Mouse (Mus musculus) cerebellum, adult 2 months (tissue): Measurements from ENCODE around the gene Smtnl2. TPM values are rescaled to one million over a fixed set of nuclear protein-coding genes. Genes with fewer than 3 reads are reported as not detected.

Experiments used
- DNase-seq, 2 experiments: peaks; one replicate each; pipeline ENCODE4 v3.0.0; 2021
- H3K27ac ChIP-seq: fragments of 200-500 bp; 2 replicates; pipeline ENCODE4 v1.5.1; 2012; ENCODE audit warnings: low read length, control low read depth, inconsistent platforms; ENCODE audit not compliant: insufficient read depth
- H3K27me3 ChIP-seq: fragments of 200-500 bp; 2 replicates; pipeline ENCODE4 v1.6.1; 2012; ENCODE audit warnings: inconsistent platforms, mild to moderate bottlenecking, low read length, moderate library complexity; ENCODE audit not compliant: control insufficient read depth, insufficient read depth
- H3K4me1 ChIP-seq: fragments of 200-500 bp; 2 replicates; pipeline ENCODE4 v1.6.1; 2011; ENCODE audit warnings: low read length; ENCODE audit not compliant: control insufficient read depth, insufficient read depth
- H3K4me3 ChIP-seq: fragments of 200-500 bp; replicated peaks from 2 replicates; pipeline ENCODE3; 2011; ENCODE audit warnings: mild to moderate bottlenecking, low read depth, low read length, control low read depth; ENCODE audit not compliant: insufficient read depth
- CTCF ChIP-seq: fragments of 200-500 bp; IDR thresholded peaks from 2 replicates; pipeline ENCODE4 v1.5.1; 2011; ENCODE audit warnings: low read depth, mild to moderate bottlenecking, control low read depth, low read length, moderate library complexity, borderline replicate concordance; ENCODE audit not compliant: insufficient read depth
- POLR2A ChIP-seq: fragments of 200-500 bp; IDR thresholded peaks from 2 replicates; pipeline ENCODE4 v1.6.1; 2011; ENCODE audit warnings: low read length, control low read depth, borderline replicate concordance; ENCODE audit not compliant: insufficient read depth
- WGBS: fragments of 180-500 bp; shearing (Covaris S2); methylation state at CpG from one replicate; pipeline ENCODE4 v1.1.7; 2018; 5-methylcytosine and 5-hydroxymethylcytosine counted together
- polyA plus RNA-seq: library from polyadenylated mRNA; depleted of rRNA; stranded (reverse); fragments of >200 nt; gene quantifications from 2 replicates; pipeline ENCODE4 v1.2.3, GENCODE M21; 2012

The Smtnl2 gene
- polyA plus RNA-seq, 1 experiment: 1.6 TPM

GRCm38 (mm10) chr11:72364526-72364925 is 47.0 kb downstream of the Smtnl2 start:
- Histone ChIP-seq H3K27ac (no peak overlapping the region), H3K27me3 (no peaks in the 10 kb centered on the region), H3K4me1 (no peaks in the 10 kb centered on the region), H3K4me3 (no peak overlapping the region)
- DNase-seq: no peak
- TF ChIP-seq CTCF (no peak), POLR2A (no peak)
- 97% methylated on average over 5 of the region's 5 CpGs for WGBS

- WGBS: 65% methylated on average over 8 of the region's 8 CpGs
Observed at GRCm38 (mm10) chr11:72363523-72364240, 47.8 kb downstream of the Smtnl2 start.

GRCm38 (mm10) chr11:72362347-72362741 is 49.2 kb downstream of the Smtnl2 start, which contains the start of gene Tekt1:
Gene Tekt1 (minus strand): TSS chr11:72362442.
- peak within 1 kb of the TSS; percentile 54 for H3K4me3 ChIP-seq
- no peaks in the 10 kb centered on the region for H3K27me3 ChIP-seq
- no peak for DNase-seq
- WGBS: 37% methylated on average over 10 of the region's 10 CpGs
- H3K4me1 ChIP-seq: no peaks in the 10 kb centered on the region
- no peak for TF ChIP-seq CTCF
- TF ChIP-seq POLR2A: no peak
- H3K27ac ChIP-seq: no peak within 1 kb of the TSS

More at GRCm38 (mm10) chr11:72363523-72364240, 47.8 kb downstream of the Smtnl2 start:
- TF ChIP-seq CTCF (no peak), POLR2A (no peak)
- H3K27me3 ChIP-seq: no peaks in the 10 kb centered on the region
- no peak for DNase-seq
- H3K27ac ChIP-seq: no peak overlapping the region
- H3K4me1 ChIP-seq: no peaks in the 10 kb centered on the region
- no peak overlapping the region for H3K4me3 ChIP-seq

DNA sequence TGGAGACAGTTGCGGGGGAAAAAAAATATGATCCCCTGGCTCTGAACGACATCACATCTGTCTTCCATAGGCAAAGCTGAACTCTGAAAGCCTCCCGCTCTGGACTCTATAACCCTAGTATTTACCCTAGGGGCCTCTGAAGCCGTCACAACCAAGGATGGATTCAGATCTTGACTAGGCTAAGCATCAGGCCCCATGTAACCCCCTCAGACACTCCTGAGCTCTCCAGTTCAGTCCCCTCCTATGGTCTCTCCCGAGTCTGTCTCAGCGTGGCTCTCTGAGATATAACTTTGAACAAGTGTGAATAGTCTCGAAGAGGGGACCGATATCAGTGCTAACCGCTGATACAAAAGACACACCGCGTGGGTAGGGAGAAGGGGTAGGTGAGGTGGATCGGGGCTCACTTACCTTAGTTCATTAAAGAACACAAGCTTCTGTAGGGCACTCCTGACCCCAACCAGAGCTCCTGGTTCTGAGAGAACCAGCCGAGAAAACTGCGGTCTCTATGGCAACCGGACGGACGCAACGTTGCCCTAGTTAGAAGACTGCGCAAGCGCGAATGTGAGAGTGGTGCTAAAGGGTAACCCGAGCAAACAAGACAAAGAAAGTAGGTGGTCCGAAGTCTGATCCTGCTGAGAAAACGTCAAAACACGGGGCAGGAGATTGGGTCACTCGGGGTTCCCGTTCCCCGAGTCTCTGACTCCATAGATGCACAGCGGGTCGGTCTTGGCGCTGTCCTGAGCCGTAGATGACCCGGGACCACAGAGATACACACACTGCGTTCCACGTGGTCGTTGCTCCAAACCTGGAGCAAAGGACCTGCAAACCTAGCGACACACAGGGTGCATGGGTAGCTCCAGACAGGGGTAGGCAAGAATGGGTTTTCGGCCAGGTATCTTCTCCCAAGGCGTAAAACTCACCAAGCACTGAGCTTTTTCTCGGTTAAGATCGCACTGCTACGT is 49.8 kb downstream of the Smtnl2 start:
- WGBS: 13% methylated on average over 42 of the region's 42 CpGs
- TF ChIP-seq CTCF (no peak), POLR2A (no peak)
- Histone ChIP-seq H3K27ac (no peak overlapping the region), H3K27me3 (no peaks in the 10 kb centered on the region), H3K4me1 (no peaks in the 10 kb centered on the region), H3K4me3 (peak overlapping the region; percentile 54)
- peak; percentile 50 to 59 for DNase-seq

- 21% methylated on average over 20 of the region's 20 CpGs for WGBS
- Histone ChIP-seq H3K27me3 (no peaks in the 10 kb centered on the region), H3K27ac (no peak overlapping the region), H3K4me3 (no peak overlapping the region), H3K4me1 (no peaks in the 10 kb centered on the region)
- peak; percentile 36 to 59 for DNase-seq
- TF ChIP-seq POLR2A: no peak
- TF ChIP-seq CTCF: peak; percentile 69
Observed at GRCm38 (mm10) chr11:72354971-72355728, 56.4 kb downstream of the Smtnl2 start.

DNA sequence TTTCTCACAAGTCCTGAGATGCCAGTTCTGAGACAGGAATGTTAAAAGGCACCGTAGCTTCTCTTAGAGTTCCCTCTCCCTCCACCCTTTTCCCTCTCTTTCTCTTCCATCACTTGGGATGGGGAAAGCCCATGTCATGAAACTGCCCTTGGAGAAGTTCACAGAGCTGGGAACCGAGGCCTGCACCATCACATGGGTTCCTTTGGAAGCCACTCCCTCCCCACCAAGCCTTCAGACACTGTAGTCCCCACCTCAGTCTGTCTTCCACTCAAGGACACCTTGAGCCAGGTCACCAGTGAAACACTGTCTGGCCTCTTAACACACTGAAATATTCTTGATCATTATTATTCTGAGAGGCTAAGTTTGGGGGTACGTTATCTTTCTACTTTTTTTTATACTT is 58.3 kb downstream of the Smtnl2 start:
- peaks cover 12% of the 10 kb centered on the region for H3K4me1 ChIP-seq
- TF ChIP-seq CTCF: no peak
- TF ChIP-seq POLR2A: no peak
- H3K27ac ChIP-seq: no peak overlapping the region
- no peak for DNase-seq
- 85% methylated on average over 3 of the region's 3 CpGs for WGBS
- no peak overlapping the region for H3K4me3 ChIP-seq
- H3K27me3 ChIP-seq: no peaks in the 10 kb centered on the region

- Histone ChIP-seq H3K4me3 (no peak overlapping the region), H3K27me3 (no peaks in the 10 kb centered on the region), H3K4me1 (peaks cover 12% of the 10 kb centered on the region), H3K27ac (no peak overlapping the region)
- no peak for TF ChIP-seq POLR2A
- TF ChIP-seq CTCF: no peak
- 93% methylated on average over 1 of the region's 1 CpGs for WGBS
- DNase-seq: no peak
Observed at GRCm38 (mm10) chr11:72352272-72352671, 59.2 kb downstream of the Smtnl2 start.

DNA sequence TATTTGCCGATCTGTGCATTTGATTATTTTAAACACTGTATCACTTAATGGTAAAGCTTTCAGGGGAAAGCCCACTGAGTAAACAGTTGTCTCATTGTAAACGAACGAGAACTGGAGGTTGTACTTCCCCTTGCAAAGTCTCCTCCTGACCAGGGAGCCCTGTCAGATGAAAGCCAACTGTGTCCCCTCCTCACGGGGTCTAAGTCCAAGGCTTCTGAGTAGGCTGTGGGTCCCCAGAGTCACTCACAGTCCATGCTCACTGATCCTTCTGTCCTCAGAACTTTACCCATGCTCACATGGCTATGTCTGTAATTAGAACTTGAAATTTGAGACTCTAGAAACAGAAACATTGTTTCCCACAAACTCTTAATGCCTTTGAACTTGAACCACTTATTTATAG is 61.9 kb downstream of the Smtnl2 start:
- TF ChIP-seq POLR2A: no peak
- no peak for TF ChIP-seq CTCF
- H3K27me3 ChIP-seq: no peaks in the 10 kb centered on the region
- DNase-seq: no peak
- H3K27ac ChIP-seq: no peak overlapping the region
- H3K4me3 ChIP-seq: no peak overlapping the region
- WGBS: 80% methylated on average over 4 of the region's 4 CpGs
- H3K4me1 ChIP-seq: peaks cover 12% of the 10 kb centered on the region
